Mouse (Mus musculus) lung, postnatal 0 days (tissue): ENCODE data around the gene Lpxn.

Experiments
- CTCF ChIP-seq: IDR thresholded peaks from 2 replicates; pipeline ENCODE4 v1.5.1; 2016; ENCODE audit warnings: antibody characterized with exemption, mild to moderate bottlenecking
- EP300 ChIP-seq: IDR thresholded peaks from 2 replicates; pipeline ENCODE4 v1.6.1; 2016; ENCODE audit warnings: antibody characterized with exemption, mild to moderate bottlenecking, control low read depth

DNA sequence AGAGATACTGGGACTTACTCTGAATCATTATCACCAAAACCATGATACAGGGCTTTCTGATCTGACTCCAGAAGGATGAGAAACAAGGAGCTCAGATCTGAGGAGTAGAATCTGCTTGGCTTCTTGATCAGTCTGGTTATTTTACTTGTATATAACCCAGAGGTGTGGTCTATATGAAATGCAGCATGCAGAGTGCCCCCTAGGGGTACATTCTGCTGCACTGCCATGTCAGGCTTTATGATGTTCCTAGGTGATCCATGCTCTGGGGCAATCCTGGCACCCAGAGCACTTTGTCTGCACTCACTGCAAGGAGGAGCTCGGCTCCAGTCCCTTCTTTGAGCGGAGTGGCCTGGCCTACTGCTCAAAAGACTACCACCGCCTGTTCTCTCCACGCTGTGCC is 28.6 kb downstream of the Lpxn start:
- TF ChIP-seq CTCF (peak; percentile 42), EP300 (no peak)
